Mouse (Mus musculus): Measurements from ENCODE around the gene Unc13a. TPM values are rescaled to one million over a fixed set of nuclear protein-coding genes. Genes with fewer than 3 reads are reported as not detected.

Unc13a gene
- polyA plus RNA-seq, 1 experiment = 1.5 TPM

GRCm38 (mm10) chr8:71658515-71659049 is 13.0 kb downstream of the Unc13a start:
- no peak for TF ChIP-seq CEBPB (IDR thresholded peaks at IDR 0.05; ENCODE audit: low read depth)
- TF ChIP-seq FOSL1 (IDR thresholded peaks at IDR 0.05; ENCODE audit: insufficient read depth, low read length, poor library complexity, severe bottlenecking) = no peak
- no peak for TF ChIP-seq USF1 (IDR thresholded peaks at IDR 0.05; ENCODE audit: low read depth)
- no peak for TF ChIP-seq MYOD1 (IDR thresholded peaks at IDR 0.05; ENCODE audit: control insufficient read depth, insufficient read length, low read depth)
- no peak for TF ChIP-seq MYOG (IDR thresholded peaks at IDR 0.05; ENCODE audit: control insufficient read depth, extremely low read depth, insufficient read length)
- TF ChIP-seq CTCF (IDR thresholded peaks at IDR 0.05; ENCODE audit: control insufficient read depth, insufficient read depth, insufficient read length) = no peak
- no peak for TF ChIP-seq MAX (IDR thresholded peaks at IDR 0.05)
- no peaks in the 10 kb centered on the region for H3K36me3 ChIP-seq (ENCODE audit: control insufficient read depth, insufficient read depth)
- H3ac ChIP-seq (ENCODE audit: control insufficient read depth, insufficient read length, low read depth) = no peak overlapping the region
- no peaks in the 10 kb centered on the region for H3K79me3 ChIP-seq (ENCODE audit: low read depth)
- no peaks in the 10 kb centered on the region for H3K79me2 ChIP-seq (ENCODE audit: control insufficient read depth, insufficient read depth)
- H3K4me3 ChIP-seq (ENCODE audit: insufficient read depth, poor library complexity, severe bottlenecking) = no peak overlapping the region
- peaks cover 11% of the 10 kb centered on the region for H3K27me3 ChIP-seq (ENCODE audit: control insufficient read depth, insufficient read depth, insufficient read length)

GRCm38 (mm10) chr8:71657816-71658215 is 13.7 kb downstream of the Unc13a start:
- no peaks in the 10 kb centered on the region for H3K79me3 ChIP-seq (ENCODE audit: low read depth)
- no peak for TF ChIP-seq MYOD1 (IDR thresholded peaks at IDR 0.05; ENCODE audit: control insufficient read depth, insufficient read length, low read depth)
- no peak for TF ChIP-seq USF1 (IDR thresholded peaks at IDR 0.05; ENCODE audit: low read depth)
- TF ChIP-seq MYOG (IDR thresholded peaks at IDR 0.05; ENCODE audit: control insufficient read depth, extremely low read depth, insufficient read length) = no peak
- TF ChIP-seq FOSL1 (IDR thresholded peaks at IDR 0.05; ENCODE audit: insufficient read depth, low read length, poor library complexity, severe bottlenecking) = no peak
- TF ChIP-seq CEBPB (IDR thresholded peaks at IDR 0.05; ENCODE audit: low read depth) = no peak
- no peak for TF ChIP-seq MAX (IDR thresholded peaks at IDR 0.05)
- TF ChIP-seq CTCF (IDR thresholded peaks at IDR 0.05; ENCODE audit: control insufficient read depth, insufficient read depth, insufficient read length) = no peak
- no peak overlapping the region for H3ac ChIP-seq (ENCODE audit: control insufficient read depth, insufficient read length, low read depth)
- peaks cover 16% of the 10 kb centered on the region for H3K27me3 ChIP-seq (ENCODE audit: control insufficient read depth, insufficient read depth, insufficient read length)
- no peaks in the 10 kb centered on the region for H3K79me2 ChIP-seq (ENCODE audit: control insufficient read depth, insufficient read depth)
- no peak overlapping the region for H3K4me3 ChIP-seq (ENCODE audit: insufficient read depth, poor library complexity, severe bottlenecking)
- no peaks in the 10 kb centered on the region for H3K36me3 ChIP-seq (ENCODE audit: control insufficient read depth, insufficient read depth)

GRCm38 (mm10) chr8:71654600-71654999 is 17.0 kb downstream of the Unc13a start:
- Histone ChIP-seq H3K27me3 (ENCODE audit: control insufficient read depth, insufficient read depth, insufficient read length) (peaks cover 42% of the 10 kb centered on the region), H3ac (ENCODE audit: control insufficient read depth, insufficient read length, low read depth) (no peak overlapping the region), H3K4me3 (ENCODE audit: insufficient read depth, poor library complexity, severe bottlenecking) (no peak overlapping the region), H3K79me3 (ENCODE audit: low read depth) (no peaks in the 10 kb centered on the region), H3K79me2 (ENCODE audit: control insufficient read depth, insufficient read depth) (no peaks in the 10 kb centered on the region), H3K36me3 (ENCODE audit: control insufficient read depth, insufficient read depth) (no peaks in the 10 kb centered on the region)
- no peak for TF ChIP-seq CTCF (IDR thresholded peaks at IDR 0.05; ENCODE audit: control insufficient read depth, insufficient read depth, insufficient read length)
- TF ChIP-seq MYOD1 (IDR thresholded peaks at IDR 0.05; ENCODE audit: control insufficient read depth, insufficient read length, low read depth) = no peak

GRCm38 (mm10) chr8:71645510-71645909 is 26.0 kb downstream of the Unc13a start:
- no peak overlapping the region for H3K4me3 ChIP-seq (ENCODE audit: insufficient read depth, poor library complexity, severe bottlenecking)
- H3K27me3 ChIP-seq (ENCODE audit: control insufficient read depth, insufficient read depth, insufficient read length) = peaks cover 24% of the 10 kb centered on the region
- TF ChIP-seq CEBPB (IDR thresholded peaks at IDR 0.05; ENCODE audit: low read depth) (no peak), MYOD1 (IDR thresholded peaks at IDR 0.05; ENCODE audit: control insufficient read depth, insufficient read length, low read depth) (no peak), CTCF (IDR thresholded peaks at IDR 0.05; ENCODE audit: control insufficient read depth, insufficient read depth, insufficient read length) (no peak), MAX (IDR thresholded peaks at IDR 0.05) (no peak)
- H3K79me2 ChIP-seq (ENCODE audit: control insufficient read depth, insufficient read depth) = no peaks in the 10 kb centered on the region
- no peaks in the 10 kb centered on the region for H3K36me3 ChIP-seq (ENCODE audit: control insufficient read depth, insufficient read depth)
- H3K79me3 ChIP-seq (ENCODE audit: low read depth) = no peaks in the 10 kb centered on the region
- no peak overlapping the region for H3ac ChIP-seq (ENCODE audit: control insufficient read depth, insufficient read length, low read depth)

GRCm38 (mm10) chr8:71639318-71639717 is 32.2 kb downstream of the Unc13a start:
- H3K4me3 ChIP-seq (ENCODE audit: insufficient read depth, poor library complexity, severe bottlenecking) = no peak overlapping the region
- H3ac ChIP-seq (ENCODE audit: control insufficient read depth, insufficient read length, low read depth) = no peak overlapping the region
- no peaks in the 10 kb centered on the region for H3K27me3 ChIP-seq (ENCODE audit: control insufficient read depth, insufficient read depth, insufficient read length)
- no peaks in the 10 kb centered on the region for H3K79me3 ChIP-seq (ENCODE audit: low read depth)
- no peaks in the 10 kb centered on the region for H3K79me2 ChIP-seq (ENCODE audit: control insufficient read depth, insufficient read depth)
- H3K36me3 ChIP-seq (ENCODE audit: control insufficient read depth, insufficient read depth) = no peaks in the 10 kb centered on the region
- no peak for TF ChIP-seq MAX (IDR thresholded peaks at IDR 0.05)
- no peak for TF ChIP-seq CTCF (IDR thresholded peaks at IDR 0.05; ENCODE audit: control insufficient read depth, insufficient read depth, insufficient read length)
- TF ChIP-seq CEBPB (IDR thresholded peaks at IDR 0.05; ENCODE audit: low read depth) = no peak
- no peak for TF ChIP-seq FOSL1 (IDR thresholded peaks at IDR 0.05; ENCODE audit: insufficient read depth, low read length, poor library complexity, severe bottlenecking)
- no peak for TF ChIP-seq MYOD1 (IDR thresholded peaks at IDR 0.05; ENCODE audit: control insufficient read depth, insufficient read length, low read depth)
- no peak for TF ChIP-seq USF1 (IDR thresholded peaks at IDR 0.05; ENCODE audit: low read depth)
- TF ChIP-seq MYOG (IDR thresholded peaks at IDR 0.05; ENCODE audit: control insufficient read depth, extremely low read depth, insufficient read length) = no peak

GRCm38 (mm10) chr8:71638321-71638720 is 33.2 kb downstream of the Unc13a start:
- Histone ChIP-seq H3K79me3 (ENCODE audit: low read depth) (no peaks in the 10 kb centered on the region), H3K27me3 (ENCODE audit: control insufficient read depth, insufficient read depth, insufficient read length) (no peaks in the 10 kb centered on the region), H3K4me3 (ENCODE audit: insufficient read depth, poor library complexity, severe bottlenecking) (no peak overlapping the region), H3K79me2 (ENCODE audit: control insufficient read depth, insufficient read depth) (no peaks in the 10 kb centered on the region), H3K36me3 (ENCODE audit: control insufficient read depth, insufficient read depth) (no peaks in the 10 kb centered on the region), H3ac (ENCODE audit: control insufficient read depth, insufficient read length, low read depth) (no peak overlapping the region)
- TF ChIP-seq MYOD1 (IDR thresholded peaks at IDR 0.05; ENCODE audit: control insufficient read depth, insufficient read length, low read depth) (no peak), MYOG (IDR thresholded peaks at IDR 0.05; ENCODE audit: control insufficient read depth, extremely low read depth, insufficient read length) (no peak), MAX (IDR thresholded peaks at IDR 0.05) (no peak)
